Mouse (Mus musculus): ENCODE measurements at regions not wholly inside any gene's neighbourhood (a gene's known extent, or its start where the extent isn't known, plus 50 kb on each side); places are given as distances from the start of the nearest gene placed in this dataset.

- TF ChIP-seq CTCF (IDR thresholded peaks at IDR 0.05; ENCODE audit: extremely low read depth, insufficient read depth, low read length) (no peak), POLR2A (IDR thresholded peaks at IDR 0.05; ENCODE audit: extremely low read depth, insufficient read depth, low read length) (no peak)
Measured at GRCm38 (mm10) chr3:131895057-131895456, 190.0 kb upstream of the Dkk2 start.
